Mouse (Mus musculus): ENCODE data around the gene Slc6a8.

- TF ChIP-seq POLR2A (IDR thresholded peaks at IDR 0.05; ENCODE audit: low read depth, low read length) (no peak), NELFE (IDR thresholded peaks at IDR 0.05; ENCODE audit: low read depth, low read length) (no peak), CTCF (conservative IDR thresholded peaks at IDR 0.05 in 1 of 2, IDR thresholded peaks at IDR 0.05 in 1 of 2; ENCODE audit: low read depth in 2 of 2, low read length in 2 of 2) (no peak), CHD1 (IDR thresholded peaks at IDR 0.05; ENCODE audit: low read depth, low read length) (no peak), POLR2AphosphoS2 (IDR thresholded peaks at IDR 0.05; ENCODE audit: low read depth, low read length) (no peak), JUND (conservative IDR thresholded peaks at IDR 0.05; ENCODE audit: low read depth, low read length) (no peak), ZNF384 (IDR thresholded peaks at IDR 0.05; ENCODE audit: low read depth, low read length) (no peak), TCF12 (IDR thresholded peaks at IDR 0.05; ENCODE audit: low read depth, low read length) (no peak), USF1 (IDR thresholded peaks at IDR 0.05; ENCODE audit: low read depth, low read length) (no peak)
Observed at GRCm38 (mm10) chrX:73660284-73660665, 12.7 kb upstream of the Slc6a8 start.

All from CH12.LX (cell line).